Mouse (Mus musculus) adrenal gland, postnatal 0 days (tissue): ENCODE results near the gene Wnt10b. TPM values are rescaled to one million over a fixed set of nuclear protein-coding genes. Genes with fewer than 3 reads are reported as not detected.

Experiments used
- polyA plus RNA-seq: library from polyadenylated mRNA; unstranded; fragments of >200 nt; fragmentation: Nextera tagmentation; extraction: Ambion mirVana; gene quantifications from 2 replicates; pipeline ENCODE4 v1.2.1, GENCODE M21; 2015

Wnt10b gene
- polyA plus RNA-seq: 0.37 and 0.43 TPM in 2 replicates

GRCm38 (mm10) chr15:98777762-98778161 lies at the start of gene Wnt10b:
Gene Wnt10b, minus strand, starts transcription at chr15:98778150.

DNA sequence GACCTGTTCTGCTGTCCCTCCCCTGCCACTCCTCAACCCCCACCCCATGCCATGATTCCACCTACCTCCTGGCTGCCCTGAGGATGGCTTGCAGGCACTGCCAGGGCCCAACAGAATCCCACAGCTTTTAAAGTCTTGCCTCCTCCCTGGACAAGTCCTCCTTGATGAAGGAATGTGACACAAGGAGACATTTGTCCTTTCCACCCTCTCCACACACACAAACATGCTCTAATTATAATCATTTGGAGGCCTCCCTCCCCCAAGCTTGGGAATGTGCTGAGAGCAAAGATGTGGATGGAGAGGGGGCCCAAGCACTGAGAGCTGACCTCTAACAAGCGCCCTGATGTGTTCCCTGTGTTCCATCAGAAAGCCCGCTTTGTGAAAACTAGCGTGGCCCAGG lies 31.4 kb upstream of the Wnt10b start, which contains the start of gene Ddn:
Gene Ddn, minus strand, starts transcription at position 101 of the 400 bp plus-strand sequence.

DNA sequence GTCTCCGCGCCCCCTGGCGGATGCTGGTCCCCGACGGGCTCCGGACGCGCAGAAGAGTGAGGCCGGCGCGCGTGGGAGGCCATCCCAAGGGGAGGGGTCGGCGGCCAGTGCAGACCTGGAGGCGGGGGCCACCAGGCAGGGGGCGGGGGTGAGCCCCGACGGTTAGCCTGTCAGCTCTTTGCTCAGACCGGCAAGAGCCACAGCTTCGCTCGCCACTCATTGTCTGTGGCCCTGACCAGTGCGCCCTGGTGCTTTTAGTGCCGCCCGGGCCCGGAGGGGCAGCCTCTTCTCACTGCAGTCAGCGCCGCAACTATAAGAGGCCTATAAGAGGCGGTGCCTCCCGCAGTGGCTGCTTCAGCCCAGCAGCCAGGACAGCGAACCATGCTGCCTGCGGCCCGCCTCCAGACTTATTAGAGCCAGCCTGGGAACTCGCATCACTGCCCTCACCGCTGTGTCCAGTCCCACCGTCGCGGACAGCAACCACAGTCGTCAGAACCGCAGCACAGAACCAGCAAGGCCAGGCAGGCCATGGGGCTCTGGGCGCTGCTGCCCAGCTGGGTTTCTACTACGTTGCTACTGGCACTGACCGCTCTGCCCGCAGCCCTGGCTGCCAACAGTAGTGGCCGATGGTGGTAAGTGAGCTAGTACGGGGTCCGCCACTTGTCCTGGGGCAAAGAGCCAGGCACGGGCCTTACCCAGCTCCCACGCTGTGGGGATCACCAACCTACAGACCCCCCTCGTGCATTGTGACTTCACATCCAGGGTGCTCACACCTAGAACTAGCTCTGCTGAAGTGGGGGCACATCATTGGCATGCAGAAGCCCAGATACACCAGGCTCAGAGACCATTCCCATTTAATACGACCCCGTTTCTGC lies 11.9 kb upstream of the Wnt10b start, which contains the start of gene Wnt1:
Gene Wnt1, plus strand, starts transcription at position 197 of the 875 bp plus-strand sequence.

DNA sequence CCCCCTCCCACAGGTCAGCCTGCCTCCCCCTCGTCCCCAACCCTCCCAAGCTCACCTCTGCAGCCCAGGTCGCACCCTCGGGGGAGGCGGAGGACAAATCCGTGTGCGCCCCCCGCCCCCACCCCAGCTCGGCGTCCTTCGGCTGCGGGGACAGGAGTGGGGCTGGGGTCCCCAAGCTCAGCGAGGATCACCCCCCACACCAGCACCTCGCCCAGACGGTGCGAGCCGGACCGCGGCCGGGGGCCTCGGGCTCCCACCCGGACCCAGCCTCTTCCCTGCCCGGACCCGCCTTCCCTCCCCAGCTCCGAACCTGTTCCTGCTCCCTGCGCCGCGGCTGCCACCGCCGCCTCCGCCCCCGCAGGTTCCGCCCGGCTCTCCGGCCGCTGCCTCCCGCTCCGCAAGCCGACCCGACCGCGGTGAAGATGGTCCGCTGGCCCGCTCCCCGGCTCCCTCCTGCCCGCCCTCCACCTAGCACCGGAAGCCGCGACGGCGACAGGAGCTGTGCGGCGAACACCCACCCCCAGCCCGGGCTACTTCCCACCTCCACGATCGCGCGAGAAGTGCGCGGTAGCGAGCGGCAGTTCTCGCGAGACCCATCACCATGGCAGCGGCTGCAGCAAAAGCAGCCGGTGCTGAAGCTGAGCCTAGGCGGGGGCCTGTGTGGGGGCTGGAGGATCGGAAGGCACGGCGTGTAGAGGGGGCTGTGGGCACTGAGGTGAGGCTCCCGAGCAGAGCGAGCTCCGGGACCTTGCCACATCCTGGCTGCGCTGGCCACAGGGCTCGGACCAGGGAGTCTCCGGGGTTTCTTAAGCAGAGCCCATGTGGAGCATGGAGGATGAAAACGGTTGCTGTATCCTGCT lies 15.1 kb downstream of the Wnt10b start, which contains the start of gene Arf3:
Gene Arf3, minus strand, starts transcription at position 545 of the 860 bp plus-strand sequence.

DNA sequence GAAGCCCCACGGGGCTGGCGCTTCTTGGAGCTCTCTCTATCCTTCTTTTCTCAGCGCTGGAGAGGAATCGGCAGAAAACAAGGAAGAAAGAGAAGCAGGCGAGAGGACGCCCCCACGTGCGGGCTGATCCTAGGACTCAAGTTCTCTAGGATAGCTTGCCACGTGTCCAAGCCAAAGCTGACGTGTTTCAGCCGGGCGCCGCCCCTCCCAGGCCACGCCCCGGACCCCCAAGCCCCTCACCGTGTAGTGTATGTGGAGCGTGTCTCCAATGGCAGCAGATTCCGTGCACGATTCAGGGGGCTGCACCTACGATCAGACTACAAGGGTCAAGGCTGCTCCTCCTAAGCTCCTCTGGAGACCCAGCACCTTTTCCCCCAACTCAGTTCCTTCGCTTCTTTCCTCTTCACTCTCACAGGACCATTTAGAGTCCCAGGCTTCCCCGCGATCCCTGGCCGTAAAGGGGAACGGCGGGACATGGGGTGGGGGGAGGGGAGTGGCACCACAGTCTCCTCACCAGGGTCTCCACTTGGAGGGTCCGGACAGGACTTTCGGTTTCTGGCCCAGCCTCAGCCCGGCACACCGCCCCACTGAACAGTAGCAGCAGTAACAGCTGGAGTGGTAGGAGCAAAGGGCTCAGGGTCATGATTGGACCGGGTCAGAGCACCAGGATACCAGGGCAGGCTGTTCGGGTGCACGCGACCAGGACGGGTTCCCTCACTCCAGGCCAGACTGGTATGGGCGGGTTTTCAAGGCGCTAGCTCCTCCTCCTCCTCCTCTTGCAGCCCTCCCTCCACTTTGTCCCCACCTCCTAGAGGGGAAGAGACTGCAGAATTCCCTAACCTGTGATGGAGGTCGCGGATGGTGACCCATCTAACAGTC lies 50.3 kb downstream of the Wnt10b start, which contains the start of gene Fkbp11:
Gene Fkbp11, minus strand, starts transcription at position 756 of the 879 bp plus-strand sequence.

Other genes with a start within 250 kb of the Wnt10b start
- gene Kansl2, start 243.9 kb downstream of the Wnt10b start, polyA plus RNA-seq: 69.3 and 93.3 TPM in 2 replicates
- gene Ccnt1, start 207.2 kb downstream of the Wnt10b start, polyA plus RNA-seq: 30.2 and 40.7 TPM in 2 replicates
- gene 4930415O20Rik, start 207.1 kb downstream of the Wnt10b start, polyA plus RNA-seq: not detected in 2 replicates
- gene Adcy6, start 168.1 kb downstream of the Wnt10b start, polyA plus RNA-seq: 7.4 and 10.2 TPM in 2 replicates
- 21.8 and 40.6 TPM in 2 replicates for gene Cacnb3, start 147.3 kb downstream of the Wnt10b start, polyA plus RNA-seq
- 6.7 and 14.4 TPM in 2 replicates for gene Ddx23, start 115.3 kb downstream of the Wnt10b start, polyA plus RNA-seq
- gene Rnd1, start 100.7 kb downstream of the Wnt10b start, polyA plus RNA-seq: 1.5 and 1.9 TPM in 2 replicates
- 0.60 and 1.0 TPM in 2 replicates for gene Ccdc65, start 69.9 kb downstream of the Wnt10b start, polyA plus RNA-seq
- gene Fkbp11, start 50.0 kb downstream of the Wnt10b start, polyA plus RNA-seq: 29.2 and 29.9 TPM in 2 replicates
- 34.5 and 51.3 TPM in 2 replicates for gene Arf3, start 14.9 kb downstream of the Wnt10b start, polyA plus RNA-seq
- gene Wnt1, start 11.7 kb upstream of the Wnt10b start, polyA plus RNA-seq: not detected in 2 replicates
- gene Ddn, start 31.3 kb upstream of the Wnt10b start, polyA plus RNA-seq: 0.03 TPM in 1 of 2 replicates, not detected in the other
- gene Prkag1, start 53.4 kb upstream of the Wnt10b start, polyA plus RNA-seq: 57.7 and 81.2 TPM in 2 replicates
- gene Kmt2d, start 93.1 kb upstream of the Wnt10b start, polyA plus RNA-seq: 5.1 and 6.8 TPM in 2 replicates
- 9.2 and 11.9 TPM in 2 replicates for gene Rhebl1, start 116.4 kb upstream of the Wnt10b start, polyA plus RNA-seq
- gene Dhh, start 120.4 kb upstream of the Wnt10b start, polyA plus RNA-seq: 2.4 and 3.1 TPM in 2 replicates
- 10.6 and 11.6 TPM in 2 replicates for gene Lmbr1l, start 140.1 kb upstream of the Wnt10b start, polyA plus RNA-seq
- gene Tuba1b, start 156.4 kb upstream of the Wnt10b start, polyA plus RNA-seq: 644 and 731 TPM in 2 replicates
- not detected in 2 replicates for gene Gm49450, start 175.4 kb upstream of the Wnt10b start, polyA plus RNA-seq
- gene Tuba1a, start 175.6 kb upstream of the Wnt10b start, polyA plus RNA-seq: 949 and 2,608 TPM in 2 replicates